32 mouse cellular contexts compared by ENCODE assay signal in the genomic region with DNA sequence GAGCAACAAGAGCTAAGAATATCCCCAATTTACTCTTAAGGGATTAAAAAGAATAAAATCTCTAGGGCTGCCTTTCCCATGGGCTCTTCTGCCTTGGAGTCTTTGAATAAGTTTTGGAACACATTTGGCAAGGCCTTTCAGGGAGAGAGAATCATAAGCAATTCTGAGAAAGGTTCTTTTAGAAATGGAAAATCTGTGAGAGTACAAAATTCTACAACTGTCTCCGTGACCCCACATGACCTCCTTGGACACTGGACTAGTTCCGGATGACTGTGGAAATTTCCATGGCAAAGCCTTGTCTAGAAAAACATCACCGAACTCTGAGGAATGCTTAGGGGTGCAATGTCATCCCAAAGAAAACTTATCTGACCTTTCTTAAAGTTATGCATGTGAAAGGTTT. TPM values are rescaled to one million over a fixed set of nuclear protein-coding genes. Genes with fewer than 3 reads are reported as not detected.
DNase-seq lines count a peak whose midpoint lies in the region; ATAC-seq and TF ChIP-seq lines count a peak whose summit lies in the region.
"Had no signal": no experiment of that assay in that cellular context is flagged by ENCODE, and none has a peak within 500 bp of the region (broad histone marks: within the 10 kb centered on the region; RNA-seq: fewer than 3 reads in every experiment).

No protein-coding gene starts in this region.

- ATAC-seq in liver, embryonic 12.5 days = no peak
- ATAC-seq in hindbrain, postnatal 0 days = no peak
- ATAC-seq: CD4-positive, CD25-positive, alpha-beta regulatory T cell, adult 4 months; forebrain, embryonic 13.5 days; intestine, embryonic 15.5 days; liver, postnatal 0 days; Patski had no signal

- WGBS in heart, adult 2 months = 65% methylated on average over 3 of the region's 3 CpGs
- WGBS in liver, adult 2 months = 57% methylated on average over 3 of the region's 3 CpGs
- 81% methylated on average over 3 of the region's 3 CpGs for WGBS in liver, embryonic 12.5 days (ENCODE audit: insufficient replicate concordance)
- 91% methylated on average over 3 of the region's 3 CpGs for WGBS in hindbrain, postnatal 0 days

- H3K4me3 ChIP-seq in heart, adult 2 months = no peak overlapping the region
- H3K4me3 ChIP-seq in liver, adult 2 months (ENCODE audit: insufficient read depth, low read depth, low read length) = no peak overlapping the region
- H3K4me3 ChIP-seq in liver, embryonic 12.5 days = no peak overlapping the region
- H3K4me3 ChIP-seq in hindbrain, postnatal 0 days (ENCODE audit: low read length) = no peak overlapping the region
- H3K4me3 ChIP-seq: embryonic facial prominence, embryonic 12.5 days; erythroblast, embryonic 14.5 days; forebrain, embryonic 13.5 days; intestine, embryonic 15.5 days; layer of hippocampus, adult 2 months; limb, embryonic 15.5 days; megakaryocyte, embryonic 14.5 days; neural tube, embryonic 13.5 days had no signal

- H3K27ac ChIP-seq in heart, adult 2 months = peak overlapping the region; percentile 27; the same call in 1 of the 2 replicates
- H3K27ac ChIP-seq in liver, adult 2 months (replicated peaks; ENCODE audit: insufficient read depth, low read depth, low read length) = no peak overlapping the region
- H3K27ac ChIP-seq in liver, embryonic 12.5 days = no peak overlapping the region
- H3K27ac ChIP-seq in hindbrain, postnatal 0 days = no peak overlapping the region
- H3K27ac ChIP-seq: embryonic facial prominence, embryonic 12.5 days; forebrain, embryonic 13.5 days; hindbrain, embryonic 14.5 days; intestine, embryonic 15.5 days; limb, embryonic 15.5 days; neural tube, embryonic 13.5 days had no signal

- peaks cover 2% of the 10 kb centered on the region for H3K4me1 ChIP-seq in heart, adult 2 months (ENCODE audit: control insufficient read depth, insufficient read depth, low read length)
- H3K4me1 ChIP-seq in liver, adult 2 months (ENCODE audit: control insufficient read depth, insufficient read depth, low read length) = no peaks in the 10 kb centered on the region
- H3K4me1 ChIP-seq in liver, embryonic 12.5 days = no peaks in the 10 kb centered on the region; the same call in 1 of the 2 replicates
- no peaks in the 10 kb centered on the region for H3K4me1 ChIP-seq in hindbrain, postnatal 0 days (ENCODE audit: insufficient read depth, low read length)
- H3K4me1 ChIP-seq: embryonic facial prominence, embryonic 12.5 days; forebrain, embryonic 13.5 days; intestine, embryonic 15.5 days; limb, embryonic 15.5 days; neural tube, embryonic 13.5 days had no signal

- intact Hi-C loops in heart, adult 2 months (cut with DNase I) = loop anchor here (2.0 kb wide), 2 partner anchors 21 to 63 kb away; no protein-coding TSS in a partner anchor
- intact Hi-C loops in heart, postnatal 10 days (cut with DNase I) = no loop called here

- no peak for TF ChIP-seq CTCF in heart, adult 2 months (IDR thresholded peaks at IDR 0.05)
- no peak for TF ChIP-seq CTCF in liver, adult 2 months (IDR thresholded peaks at IDR 0.05; ENCODE audit: low read depth, low read length)
- no peak for TF ChIP-seq CTCF in hindbrain, postnatal 0 days (IDR thresholded peaks at IDR 0.05; ENCODE audit: low read depth)

- H3K9ac ChIP-seq in heart, adult 2 months (ENCODE audit: low read depth, low read length) = no peak overlapping the region
- H3K9ac ChIP-seq in liver, adult 2 months (ENCODE audit: low read depth, low read length) = no peak overlapping the region
- no peak overlapping the region for H3K9ac ChIP-seq in liver, embryonic 12.5 days
- no peak overlapping the region for H3K9ac ChIP-seq in hindbrain, postnatal 0 days (replicated peaks; ENCODE audit: low read length)
- H3K9ac ChIP-seq: embryonic facial prominence, embryonic 12.5 days; forebrain, embryonic 13.5 days; hindbrain, embryonic 14.5 days; intestine, embryonic 15.5 days; limb, embryonic 15.5 days; liver, postnatal 0 days; neural tube, embryonic 13.5 days had no signal

- H3K27me3 ChIP-seq in heart, adult 2 months (ENCODE audit: control insufficient read depth, insufficient read depth, low read length) = no peaks in the 10 kb centered on the region
- no peaks in the 10 kb centered on the region for H3K27me3 ChIP-seq in liver, adult 2 months (ENCODE audit: control insufficient read depth, insufficient read depth, low read length)
- no peaks in the 10 kb centered on the region for H3K27me3 ChIP-seq in liver, embryonic 12.5 days (replicated peaks)
- no peaks in the 10 kb centered on the region for H3K27me3 ChIP-seq in hindbrain, postnatal 0 days (ENCODE audit: insufficient read depth, low read length)
- H3K27me3 ChIP-seq: embryonic facial prominence, embryonic 12.5 days; forebrain, embryonic 13.5 days; intestine, embryonic 15.5 days; limb, embryonic 15.5 days; megakaryocyte, embryonic 14.5 days; neural tube, embryonic 13.5 days had no signal

- H3K4me2 ChIP-seq in liver, embryonic 12.5 days = no peak overlapping the region
- H3K4me2 ChIP-seq in hindbrain, postnatal 0 days (ENCODE audit: low read depth, low read length) = no peak overlapping the region
- H3K4me2 ChIP-seq: embryonic facial prominence, embryonic 12.5 days; forebrain, embryonic 13.5 days; hindbrain, embryonic 14.5 days; intestine, embryonic 15.5 days; limb, embryonic 15.5 days had no signal

- H3K9me3 ChIP-seq in liver, embryonic 12.5 days (replicated peaks) = no peaks in the 10 kb centered on the region
- H3K9me3 ChIP-seq in hindbrain, postnatal 0 days (ENCODE audit: low read length) = no peaks in the 10 kb centered on the region
- H3K9me3 ChIP-seq: embryonic facial prominence, embryonic 12.5 days; forebrain, embryonic 13.5 days; intestine, embryonic 15.5 days; limb, embryonic 15.5 days; neural tube, embryonic 13.5 days had no signal

- no peak for TF ChIP-seq POLR2A in heart, adult 2 months (IDR thresholded peaks at IDR 0.05; ENCODE audit: insufficient read depth, low read depth, low read length)
- no peak for TF ChIP-seq POLR2A in liver, adult 2 months (IDR thresholded peaks at IDR 0.05; ENCODE audit: extremely low read depth, insufficient read depth, low read length)

- no peaks in the 10 kb centered on the region for H3K36me3 ChIP-seq in heart, adult 2 months (ENCODE audit: control insufficient read depth, insufficient read depth, low read length)
- no peaks in the 10 kb centered on the region for H3K36me3 ChIP-seq in liver, adult 2 months (ENCODE audit: control insufficient read depth, insufficient read depth, low read length)
- no peaks in the 10 kb centered on the region for H3K36me3 ChIP-seq in liver, embryonic 12.5 days
- H3K36me3 ChIP-seq in hindbrain, postnatal 0 days (ENCODE audit: insufficient read depth, low read length) = no peaks in the 10 kb centered on the region
- H3K36me3 ChIP-seq: embryonic facial prominence, embryonic 12.5 days; intestine, embryonic 15.5 days; limb, embryonic 15.5 days; neural tube, embryonic 13.5 days had no signal

- no peaks in the 10 kb centered on the region for H3K79me2 ChIP-seq in heart, adult 2 months (replicated peaks; ENCODE audit: control insufficient read depth, insufficient read depth, low read length)
- H3K79me2 ChIP-seq in liver, adult 2 months (ENCODE audit: control insufficient read depth, insufficient read depth, low read length) = no peaks in the 10 kb centered on the region

- no peak for TF ChIP-seq EP300 in heart, adult 2 months (IDR thresholded peaks at IDR 0.05; ENCODE audit: insufficient read depth, low read depth, low read length)

- peak; percentile 32 for DNase-seq in adrenal gland, postnatal 10 days
- no peak for DNase-seq in adrenal gland, postnatal 36 days
- DNase-seq in heart, adult 2 months = peak in 1 of 2 experiments; percentile 26
- DNase-seq in heart, postnatal 10 days = no peak
- peak; percentile 55 for DNase-seq in liver, adult 2 months (ENCODE audit: extremely low read depth, low read depth, low spot score)
- DNase-seq in hindbrain, postnatal 0 days (ENCODE audit: low spot score) = no peak
- DNase-seq: cerebellum, adult 9-10 months; layer of hippocampus, postnatal 36 days; liver, postnatal 0 days; lung, postnatal 14 days; midbrain, embryonic 14.5 days; right cerebral cortex, adult 18-20 months; thymus, postnatal 25 days had no signal

RNA-seq across cellular contexts. Expression of gene Il2ra, which starts 22.7 kb away (rescaled TPM):
- under 1 TPM; 0.48 to 0.66 TPM for total RNA-seq in adrenal gland, postnatal 10 days (2021)
- under 1 TPM; 0.20 to 0.30 TPM for total RNA-seq in adrenal gland, postnatal 36 days (2021)
- under 1 TPM; 0.80 to 0.81 TPM for total RNA-seq in heart, adult 2 months (2021)
- 0.78 and 0.97 TPM in 2 replicates for polyA plus RNA-seq in heart, adult 2 months (2012; rRNA removed)
- under 1 TPM; 0.29 to 0.64 TPM for total RNA-seq in heart, postnatal 10 days (2021)
- total RNA-seq in liver, adult 2 months (2014; rRNA removed) = 0.07 and 0.09 TPM in 2 replicates
- polyA plus RNA-seq in liver, adult 2 months (2012; rRNA removed) = 0.04 TPM in 2 replicates
- polyA plus RNA-seq in liver, embryonic 12.5 days (2016; fragmentation: Nextera tagmentation; extraction: Ambion mirVana) = not detected in 2 replicates
- total RNA-seq in hindbrain, postnatal 0 days (2014; rRNA removed) = 0.04 TPM in 1 of 2 replicates, not detected in the other
- 0.04 and 0.05 TPM in 2 replicates for polyA plus RNA-seq in hindbrain, postnatal 0 days (2015; fragmentation: Nextera tagmentation; extraction: Ambion mirVana)
- total RNA-seq: ES-E14; left cerebral cortex, postnatal 25 days had no signal
- polyA plus RNA-seq: embryonic facial prominence, embryonic 12.5 days; forebrain, embryonic 13.5 days; heart, postnatal 0 days; hindbrain, embryonic 14.5 days; limb, embryonic 15.5 days; midbrain, embryonic 14.5 days; Patski had no signal

RNA-seq across cellular contexts. Expression of gene Gm17490, which starts 39.3 kb away (rescaled TPM):
- total RNA-seq in adrenal gland, postnatal 10 days (2021) = not detected
- not detected for total RNA-seq in adrenal gland, postnatal 36 days (2021)
- not detected for total RNA-seq in heart, adult 2 months (2021)
- polyA plus RNA-seq in heart, adult 2 months (2012; rRNA removed) = not detected in 2 replicates
- not detected for total RNA-seq in heart, postnatal 10 days (2021)
- total RNA-seq in liver, adult 2 months (2014; rRNA removed) = not detected in 2 replicates
- not detected in 2 replicates for polyA plus RNA-seq in liver, adult 2 months (2012; rRNA removed)
- polyA plus RNA-seq in liver, embryonic 12.5 days (2016; fragmentation: Nextera tagmentation; extraction: Ambion mirVana) = not detected in 2 replicates
- not detected in 2 replicates for total RNA-seq in hindbrain, postnatal 0 days (2014; rRNA removed)
- polyA plus RNA-seq in hindbrain, postnatal 0 days (2015; fragmentation: Nextera tagmentation; extraction: Ambion mirVana) = not detected in 2 replicates
- total RNA-seq: ES-E14; layer of hippocampus, adult 2 months; layer of hippocampus, postnatal 36 days; left cerebral cortex, postnatal 25 days had no signal
- polyA plus RNA-seq: CD4-positive, CD25-positive, alpha-beta regulatory T cell, adult 4 months; cortical plate, adult 2 months; embryonic facial prominence, embryonic 12.5 days; erythroblast, embryonic 14.5 days; forebrain, embryonic 13.5 days; frontal cortex, adult 2 months; gonadal fat pad, adult 2 months; heart, postnatal 0 days; hindbrain, embryonic 14.5 days; intestine, embryonic 15.5 days; limb, embryonic 15.5 days; liver, postnatal 0 days; midbrain, embryonic 14.5 days; neural tube, embryonic 13.5 days; Patski; small intestine, adult 2 months had no signal

RNA-seq across cellular contexts. Expression of gene Il15ra, which starts 39.8 kb away (rescaled TPM):
- 10 to 100 TPM; 41.5 to 58.8 TPM for total RNA-seq in adrenal gland, postnatal 10 days (2021)
- total RNA-seq in adrenal gland, postnatal 36 days (2021) = 10 to 100 TPM; 20.1 to 20.3 TPM
- 10 to 100 TPM; 24.4 to 31.2 TPM for total RNA-seq in heart, adult 2 months (2021)
- 35.3 and 51.4 TPM in 2 replicates for polyA plus RNA-seq in heart, adult 2 months (2012; rRNA removed)
- total RNA-seq in heart, postnatal 10 days (2021) = 10 to 100 TPM; 24.6 to 31.6 TPM
- total RNA-seq in liver, adult 2 months (2014; rRNA removed) = 46.6 and 59.8 TPM in 2 replicates
- polyA plus RNA-seq in liver, adult 2 months (2012; rRNA removed) = 20.1 and 24.9 TPM in 2 replicates
- polyA plus RNA-seq in liver, embryonic 12.5 days (2016; fragmentation: Nextera tagmentation; extraction: Ambion mirVana) = 1.7 and 2.1 TPM in 2 replicates
- total RNA-seq in hindbrain, postnatal 0 days (2014; rRNA removed) = 0.47 and 1.1 TPM in 2 replicates
- 2.0 and 2.5 TPM in 2 replicates for polyA plus RNA-seq in hindbrain, postnatal 0 days (2015; fragmentation: Nextera tagmentation; extraction: Ambion mirVana)
- polyA plus RNA-seq: erythroblast, embryonic 14.5 days had no signal

Comparison
In these comparisons a context has a peak if more than half of its experiments do, and no peak if none do; other contexts are left out.
1. DNase-seq: peak in adrenal gland, postnatal 10 days (single experiment) and liver, adult 2 months (single experiment); none in adrenal gland, postnatal 36 days (0 of 2), heart, postnatal 10 days (0 of 2) and hindbrain, postnatal 0 days (single experiment).
2. RNA of gene Il15ra, which starts 39.8 kb away (total RNA-seq): 46.6 to 59.8 TPM in liver, adult 2 months, 41.5 to 58.8 TPM in adrenal gland, postnatal 10 days, 24.6 to 31.6 TPM in heart, postnatal 10 days, 24.4 to 31.2 TPM in heart, adult 2 months and 20.1 to 20.3 TPM in adrenal gland, postnatal 36 days; 0.47 to 1.1 TPM in hindbrain, postnatal 0 days; every median in the first group is over 10 times any median in the second.